Mouse (Mus musculus) MEL (cell line): ENCODE data around the gene Creb5. TPM values are rescaled to one million over a fixed set of nuclear protein-coding genes. Genes with fewer than 3 reads are reported as not detected.

Experiments
- DNase-seq: peaks from one replicate; pipeline ENCODE4 v3.0.0; 2011; ENCODE audit warnings: low read depth, low spot score
- H3K27ac ChIP-seq: 2 replicates; pipeline ENCODE4 v1.5.1; 2012; ENCODE audit warnings: low read depth, mild to moderate bottlenecking, control low read depth, low read length, moderate library complexity; ENCODE audit not compliant: control insufficient read depth
- H3K27me3 ChIP-seq, 2 experiments: fragments of 150-350 bp in 1 of 2; sonication (generic) in 1 of 2; 2 replicates each; pipeline ENCODE4 v1.6.1; 2012; ENCODE audit warnings: low read length in 2 of 2, mild to moderate bottlenecking in 2 of 2, improper control_type of control experiment in 1 of 2, moderate library complexity in 1 of 2; ENCODE audit not compliant: insufficient read depth in 2 of 2, control insufficient read depth in 1 of 2
- H3K36me3 ChIP-seq, 2 experiments: 2 replicates each; pipeline ENCODE4 v1.6.1; 2012 to 2014; ENCODE audit warnings: low read length in 2 of 2, improper control_type of control experiment in 1 of 2, inconsistent platforms in 1 of 2, mild to moderate bottlenecking in 1 of 2; ENCODE audit not compliant: insufficient read depth in 2 of 2, control insufficient read depth in 1 of 2
- H3K4me1 ChIP-seq, 2 experiments: fragments of 150-350 bp in 1 of 2; sonication (generic) in 1 of 2; 2 replicates each; pipeline ENCODE4 v1.6.1; 2012; ENCODE audit warnings: low read length in 2 of 2, improper control_type of control experiment in 1 of 2, mild to moderate bottlenecking in 1 of 2; ENCODE audit not compliant: insufficient read depth in 2 of 2, control insufficient read depth in 1 of 2
- H3K4me3 ChIP-seq, 2 experiments: fragments of 150-350 bp in 1 of 2; sonication (generic) in 1 of 2; 2 replicates each; pipeline ENCODE4 v1.5.1; 2012; ENCODE audit warnings: low read depth in 2 of 2, low read length in 2 of 2, mild to moderate bottlenecking in 2 of 2, moderate library complexity in 2 of 2, control low read depth in 1 of 2, improper control_type of control experiment in 1 of 2; ENCODE audit not compliant: control insufficient read depth in 1 of 2, insufficient read depth in 1 of 2
- H3K79me2 ChIP-seq: 2 replicates; pipeline ENCODE4 v1.6.1; 2012; ENCODE audit warnings: mild to moderate bottlenecking, low read length, moderate library complexity; ENCODE audit not compliant: control insufficient read depth, poor library complexity, insufficient read depth
- H3K9ac ChIP-seq: 2 replicates; pipeline ENCODE4 v1.6.1; 2012; ENCODE audit warnings: low read depth, mild to moderate bottlenecking, control low read depth, low read length, moderate library complexity; ENCODE audit not compliant: control insufficient read depth, poor library complexity, severe bottlenecking
- H3K9me3 ChIP-seq: fragments of 150-350 bp; sonication (generic); replicated peaks from 2 replicates; pipeline ENCODE4 v1.6.1; 2012; ENCODE audit warnings: mild to moderate bottlenecking, low read length, improper control_type of control experiment, moderate library complexity; ENCODE audit not compliant: insufficient read depth
- CHD1 ChIP-seq: IDR thresholded peaks from 2 replicates; pipeline ENCODE4 v1.6.1; 2012; ENCODE audit warnings: low read depth, mild to moderate bottlenecking, inconsistent platforms, low read length, improper control_type of control experiment
- CHD2 ChIP-seq: IDR thresholded peaks from 2 replicates; pipeline ENCODE4 v1.6.1; 2011; ENCODE audit warnings: low read length, improper control_type of control experiment
- E2F4 ChIP-seq: IDR thresholded peaks from 2 replicates; pipeline ENCODE4 v1.6.1; 2011; ENCODE audit warnings: low read depth, low read length, improper control_type of control experiment, borderline replicate concordance
- EP300 ChIP-seq, 2 experiments: IDR thresholded peaks; 2 replicates each; pipeline ENCODE4 v1.6.1; 2011; ENCODE audit warnings: improper control_type of control experiment in 2 of 2, low read length in 2 of 2, low read depth in 1 of 2, mild to moderate bottlenecking in 1 of 2
- JUND ChIP-seq: IDR thresholded peaks from 2 replicates; pipeline ENCODE4 v1.6.1; 2011; ENCODE audit warnings: low read depth, mild to moderate bottlenecking, improper control_type of control experiment, low read length
- KAT2A ChIP-seq: conservative IDR thresholded peaks from 2 replicates; pipeline ENCODE4 v1.6.1; 2012; ENCODE audit warnings: low read depth, low read length, improper control_type of control experiment, inconsistent platforms
- MAX ChIP-seq: IDR thresholded peaks from 2 replicates; pipeline ENCODE4 v1.6.1; 2011; ENCODE audit warnings: low read length, improper control_type of control experiment
- MAZ ChIP-seq: IDR thresholded peaks from 2 replicates; pipeline ENCODE4 v1.6.1; 2012; ENCODE audit warnings: low read depth, mild to moderate bottlenecking, inconsistent platforms, low read length, improper control_type of control experiment
- MEF2A ChIP-seq: IDR thresholded peaks from 2 replicates; pipeline ENCODE4 v1.6.1; 2014; ENCODE audit warnings: low read depth, mild to moderate bottlenecking, inconsistent platforms, low read length, improper control_type of control experiment; ENCODE audit not compliant: poor library complexity, insufficient replicate concordance, severe bottlenecking; ENCODE audit errors: extremely low read depth
- MXI1 ChIP-seq: IDR thresholded peaks from 2 replicates; pipeline ENCODE4 v1.6.1; 2011; ENCODE audit warnings: mild to moderate bottlenecking, low read depth, low read length, improper control_type of control experiment
- NRF1 ChIP-seq: IDR thresholded peaks from 2 replicates; pipeline ENCODE4 v1.6.1; 2014; ENCODE audit warnings: low read depth, mild to moderate bottlenecking, inconsistent platforms, low read length, improper control_type of control experiment, moderate library complexity; ENCODE audit not compliant: poor library complexity, insufficient read depth, severe bottlenecking
- POLR2AphosphoS2 ChIP-seq: IDR thresholded peaks from 2 replicates; pipeline ENCODE4 v1.6.1; 2011; ENCODE audit warnings: low read length, improper control_type of control experiment
- POLR2AphosphoS5 ChIP-seq: IDR thresholded peaks from 2 replicates; pipeline ENCODE4 v1.6.1; 2012; ENCODE audit warnings: low read depth, borderline replicate concordance, mild to moderate bottlenecking, inconsistent platforms, low read length, moderate library complexity, mixed read lengths
- RAD21 ChIP-seq: IDR thresholded peaks from 2 replicates; pipeline ENCODE4 v1.6.1; 2011; ENCODE audit warnings: mild to moderate bottlenecking, low read depth, low read length, improper control_type of control experiment
- RCOR1 ChIP-seq: IDR thresholded peaks from 2 replicates; pipeline ENCODE4 v1.6.1; 2012; ENCODE audit warnings: low read depth, mild to moderate bottlenecking, inconsistent platforms, low read length, improper control_type of control experiment
- SMC3 ChIP-seq: IDR thresholded peaks from 2 replicates; pipeline ENCODE4 v1.6.1; 2011; ENCODE audit warnings: low read depth, low read length, improper control_type of control experiment
- UBTF ChIP-seq: IDR thresholded peaks from 2 replicates; pipeline ENCODE4 v1.6.1; 2012; ENCODE audit warnings: low read depth, mild to moderate bottlenecking, inconsistent platforms, low read length, improper control_type of control experiment, moderate library complexity, borderline replicate concordance; ENCODE audit not compliant: insufficient read depth
- ZKSCAN1 ChIP-seq: IDR thresholded peaks from 2 replicates; pipeline ENCODE4 v1.6.1; 2012; ENCODE audit warnings: low read depth, mild to moderate bottlenecking, inconsistent platforms, low read length, improper control_type of control experiment, moderate library complexity
- ZMIZ1 ChIP-seq: IDR thresholded peaks from 2 replicates; pipeline ENCODE4 v1.6.1; 2012; ENCODE audit warnings: low read depth, mild to moderate bottlenecking, inconsistent platforms, low read length, improper control_type of control experiment, moderate library complexity
- ZNF384 ChIP-seq: IDR thresholded peaks from 2 replicates; pipeline ENCODE4 v1.6.1; 2012; ENCODE audit warnings: low read depth, mild to moderate bottlenecking, inconsistent platforms, low read length, improper control_type of control experiment
- polyA plus RNA-seq, 2 experiments: library from polyadenylated mRNA; stranded (reverse) in 1 of 2; unstranded in 1 of 2; fragments of >175 nt in 1 of 2; fragments of >200 nt in 1 of 2; gene quantifications; 2 replicates each; pipeline versions ENCODE4 v1.2.1 to v1.2.4; 2012; ENCODE audit warnings: low replicate concordance in 2 of 2, low read depth in 1 of 2; ENCODE audit not compliant: insufficient read length in 2 of 2, insufficient read depth in 1 of 2, missing spikeins in 1 of 2
- total RNA-seq: library from RNA; depleted of rRNA; stranded (reverse); fragments of 300-350 nt; gene quantifications from 2 replicates; pipeline ENCODE4 v1.2.3, GENCODE M21; 2012

Gene Creb5
- total and polyA plus RNA-seq, 3 experiments, result not detected

GRCm38 (mm10) chr6:53549409-53549808 lies 262.3 kb downstream of the Creb5 start:
- no peak overlapping the region for H3K9ac ChIP-seq
- no peak overlapping the region for H3K4me3 ChIP-seq
- no peak for TF ChIP-seq ZMIZ1
- H3K36me3 ChIP-seq, result no peaks in the 10 kb centered on the region
- no peaks in the 10 kb centered on the region for H3K9me3 ChIP-seq
- no peaks in the 10 kb centered on the region for H3K4me1 ChIP-seq
- H3K79me2 ChIP-seq, result no peaks in the 10 kb centered on the region
- no peaks in the 10 kb centered on the region for H3K27me3 ChIP-seq
- no peak for DNase-seq
- H3K27ac ChIP-seq, result no peak overlapping the region

GRCm38 (mm10) chr6:53556050-53556449 lies 269.0 kb downstream of the Creb5 start:
- Histone ChIP-seq H3K4me3 (no peak overlapping the region), H3K27me3 (no peaks in the 10 kb centered on the region), H3K79me2 (no peaks in the 10 kb centered on the region), H3K36me3 (no peaks in the 10 kb centered on the region), H3K4me1 (no peaks in the 10 kb centered on the region), H3K27ac (no peak overlapping the region), H3K9ac (no peak overlapping the region), H3K9me3 (no peaks in the 10 kb centered on the region)
- TF ChIP-seq E2F4, result no peak
- TF ChIP-seq ZKSCAN1, result no peak
- TF ChIP-seq POLR2AphosphoS2, result no peak
- no peak for TF ChIP-seq JUND
- TF ChIP-seq NRF1, result no peak
- no peak for TF ChIP-seq RCOR1
- TF ChIP-seq RAD21, result no peak
- no peak for TF ChIP-seq ZNF384
- no peak for TF ChIP-seq CHD2
- TF ChIP-seq ZMIZ1, result no peak
- TF ChIP-seq EP300 (IDR thresholded peaks at IDR 0.05; ENCODE audit: low read depth in 1 of 2, low read length in 2 of 2), result no peak
- TF ChIP-seq KAT2A, result no peak
- TF ChIP-seq CHD1, result no peak
- no peak for TF ChIP-seq MXI1
- TF ChIP-seq MEF2A, result no peak
- no peak for TF ChIP-seq SMC3
- no peak for TF ChIP-seq POLR2AphosphoS5
- TF ChIP-seq UBTF, result no peak
- no peak for TF ChIP-seq MAX
- TF ChIP-seq MAZ, result no peak
- DNase-seq, result no peak
